Mouse (Mus musculus) liver, embryonic 14.5 days (tissue): ENCODE measurements at regions not wholly inside any gene's neighbourhood (a gene's known extent, or its start where the extent isn't known, plus 50 kb on each side); places are given as distances from the start of the nearest gene placed in this dataset.

Experiments
- ATAC-seq: fragments of 200-750 bp; cut with Nextera tagmentation; 2 replicates; pipeline ENCODE4 v1.8.0; 2017; ENCODE audit warnings: moderate number of reproducible peaks, mild to moderate bottlenecking, moderate library complexity; ENCODE audit not compliant: insufficient read depth
- DNase-seq, 3 experiments: peaks; one replicate each; pipeline ENCODE4 v3.0.0-alpha.2; 2012 to 2013; ENCODE audit warnings: low read depth in 3 of 3, low spot score in 3 of 3
- H3K27ac ChIP-seq: fragments of 300-500 bp; sonication (generic); 2 replicates; pipeline ENCODE4 v1.5.1; 2014; ENCODE audit warnings: moderate library complexity, mild to moderate bottlenecking, control low read depth, inconsistent platforms
- H3K27me3 ChIP-seq: fragments of 300-500 bp; sonication (generic); 2 replicates; pipeline ENCODE4 v1.6.1; 2014; ENCODE audit warnings: mild to moderate bottlenecking, low read length, moderate library complexity; ENCODE audit not compliant: control insufficient read depth, insufficient read depth
- H3K36me3 ChIP-seq: fragments of 300-500 bp; sonication (generic); replicated peaks from 2 replicates; pipeline ENCODE4 v1.6.1; 2014; ENCODE audit warnings: low read depth; ENCODE audit not compliant: control insufficient read depth, insufficient read depth
- H3K4me1 ChIP-seq, 2 experiments: fragments of 200-500 bp in 1 of 2; fragments of 300-500 bp in 1 of 2; sonication (generic) in 1 of 2; replicated peaks; 2 replicates each; pipeline ENCODE4 v1.6.1; 2012 to 2014; ENCODE audit warnings: antibody characterized with exemption in 1 of 2, inconsistent platforms in 1 of 2, low read length in 1 of 2; ENCODE audit not compliant: control insufficient read depth in 2 of 2, insufficient read depth in 2 of 2
- H3K4me2 ChIP-seq: fragments of 300-500 bp; sonication (generic); 2 replicates; pipeline ENCODE4 v1.6.1; 2014; ENCODE audit warnings: low read depth, mild to moderate bottlenecking, control low read depth, moderate library complexity
- H3K4me3 ChIP-seq, 2 experiments: fragments of 200-500 bp in 1 of 2; fragments of 300-500 bp in 1 of 2; sonication (generic) in 1 of 2; 2 replicates each; pipeline ENCODE4 v1.5.1; 2012 to 2014; ENCODE audit warnings: low read depth in 2 of 2, low read length in 2 of 2, mild to moderate bottlenecking in 2 of 2, control low read depth in 1 of 2, inconsistent platforms in 1 of 2, moderate library complexity in 1 of 2; ENCODE audit not compliant: insufficient read depth in 1 of 2
- H3K9ac ChIP-seq: fragments of 300-500 bp; sonication (generic); replicated peaks from 2 replicates; pipeline ENCODE4 v1.6.1; 2014; ENCODE audit warnings: mild to moderate bottlenecking, control low read depth, moderate library complexity
- H3K9me3 ChIP-seq: fragments of 300-500 bp; sonication (generic); 2 replicates; pipeline ENCODE4 v1.6.1; 2016; ENCODE audit warnings: low read length, mixed read lengths; ENCODE audit not compliant: control insufficient read depth
- CTCF ChIP-seq: IDR thresholded peaks from 2 replicates; pipeline ENCODE4 v1.5.1; 2016; ENCODE audit warnings: antibody characterized with exemption, low read depth, control low read depth
- EP300 ChIP-seq: IDR thresholded peaks from 2 replicates; pipeline ENCODE4 v1.6.1; 2016; ENCODE audit warnings: antibody characterized with exemption, low read depth
- WGBS: fragments of 180-500 bp; shearing (Covaris S2); extraction: QIAGEN DNeasy Blood & Tissue Kit; methylation state at CpG from one replicate; pipeline ENCODE4 v1.1.7; 2014; ENCODE audit not compliant: insufficient replicate concordance; 5-methylcytosine and 5-hydroxymethylcytosine counted together

- H3K4me1 ChIP-seq: no peaks in the 10 kb centered on the region
- no peak overlapping the region for H3K27ac ChIP-seq
- H3K9ac ChIP-seq: no peak overlapping the region
- no peak for ATAC-seq
- H3K36me3 ChIP-seq: no peaks in the 10 kb centered on the region
- H3K27me3 ChIP-seq: no peaks in the 10 kb centered on the region
- no peak overlapping the region for H3K4me3 ChIP-seq
- no peak overlapping the region for H3K4me2 ChIP-seq
- DNase-seq: no peak
- 72% methylated on average over 4 of the region's 4 CpGs for WGBS
- H3K9me3 ChIP-seq: no peaks in the 10 kb centered on the region
- TF ChIP-seq CTCF (no peak), EP300 (no peak)
Observed at GRCm38 (mm10) chr12:10178718-10179117, 191.1 kb upstream of the Nt5c1b start.

- Histone ChIP-seq H3K4me3 (no peak overlapping the region), H3K9ac (no peak overlapping the region), H3K4me1 (no peaks in the 10 kb centered on the region), H3K36me3 (no peaks in the 10 kb centered on the region), H3K9me3 (no peaks in the 10 kb centered on the region), H3K4me2 (no peak overlapping the region), H3K27ac (no peak overlapping the region), H3K27me3 (no peaks in the 10 kb centered on the region)
- no peak for TF ChIP-seq CTCF
- TF ChIP-seq EP300: no peak
- WGBS: 58% methylated on average over 1 of the region's 1 CpGs
- DNase-seq: no peak
- ATAC-seq: no peak
Observed at GRCm38 (mm10) chr12:10179147-10179814, 190.5 kb upstream of the Nt5c1b start.

GRCm38 (mm10) chr12:10179815-10180468 lies 189.8 kb upstream of the Nt5c1b start:
- no peak for ATAC-seq
- H3K4me1 ChIP-seq: no peaks in the 10 kb centered on the region
- WGBS: 46% methylated on average over 3 of the region's 3 CpGs

GRCm38 (mm10) chr12:10182589-10182988 lies 187.2 kb upstream of the Nt5c1b start:
- no peak for ATAC-seq
- Histone ChIP-seq H3K36me3 (no peaks in the 10 kb centered on the region), H3K4me1 (no peaks in the 10 kb centered on the region), H3K4me3 (no peak overlapping the region), H3K9me3 (no peaks in the 10 kb centered on the region), H3K27me3 (no peaks in the 10 kb centered on the region), H3K9ac (no peak overlapping the region), H3K27ac (no peak overlapping the region), H3K4me2 (no peak overlapping the region)
- TF ChIP-seq EP300 (no peak), CTCF (no peak)
- DNase-seq: no peak

More at GRCm38 (mm10) chr12:10179815-10180468, 189.8 kb upstream of the Nt5c1b start:
- no peaks in the 10 kb centered on the region for H3K27me3 ChIP-seq
- no peaks in the 10 kb centered on the region for H3K9me3 ChIP-seq
- DNase-seq: no peak
- H3K9ac ChIP-seq: no peak overlapping the region
- H3K36me3 ChIP-seq: no peaks in the 10 kb centered on the region
- H3K4me2 ChIP-seq: no peak overlapping the region
- H3K27ac ChIP-seq: no peak overlapping the region
- no peak overlapping the region for H3K4me3 ChIP-seq
- TF ChIP-seq CTCF: no peak
- no peak for TF ChIP-seq EP300

GRCm38 (mm10) chr12:10186576-10186975 lies 183.2 kb upstream of the Nt5c1b start:
- TF ChIP-seq CTCF (no peak), EP300 (no peak)
- Histone ChIP-seq H3K9ac (no peak overlapping the region), H3K27me3 (no peaks in the 10 kb centered on the region), H3K4me1 (no peaks in the 10 kb centered on the region), H3K4me2 (no peak overlapping the region), H3K9me3 (no peaks in the 10 kb centered on the region), H3K36me3 (no peaks in the 10 kb centered on the region), H3K4me3 (no peak overlapping the region), H3K27ac (no peak overlapping the region)
- no peak for ATAC-seq
- no peak for DNase-seq
